Mouse (Mus musculus): ENCODE data around the gene Atp9a.

The Atp9a gene

DNA sequence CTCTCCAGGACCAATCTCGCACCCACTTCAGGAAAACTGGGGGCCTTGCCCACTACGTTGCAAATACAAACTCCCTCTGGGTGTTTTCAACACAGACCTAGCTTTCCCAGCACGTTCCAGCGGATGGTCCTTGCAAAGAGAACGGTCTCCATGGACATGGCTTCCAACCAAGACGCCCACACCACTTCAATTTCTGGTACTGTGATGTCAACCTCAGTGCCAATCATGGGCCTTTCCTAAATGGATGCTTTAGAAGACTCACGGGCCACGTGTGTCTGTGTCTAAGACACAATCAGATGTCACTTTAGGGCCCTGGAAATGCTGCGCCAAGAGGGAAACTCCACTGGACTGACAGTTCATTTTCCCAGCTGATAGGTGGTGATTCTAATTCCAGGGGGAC lies 60.7 kb downstream of the Atp9a start:
- DNase-seq (ENCODE audit: low spot score), result no peak

GRCm38 (mm10) chr2:168679381-168680199 lies 62.6 kb downstream of the Atp9a start:
- DNase-seq (ENCODE audit: low spot score), result no peak

- peak; percentile 74 for DNase-seq (ENCODE audit: low spot score)
Measured at GRCm38 (mm10) chr2:168678662-168679294, 63.4 kb downstream of the Atp9a start.

DNA sequence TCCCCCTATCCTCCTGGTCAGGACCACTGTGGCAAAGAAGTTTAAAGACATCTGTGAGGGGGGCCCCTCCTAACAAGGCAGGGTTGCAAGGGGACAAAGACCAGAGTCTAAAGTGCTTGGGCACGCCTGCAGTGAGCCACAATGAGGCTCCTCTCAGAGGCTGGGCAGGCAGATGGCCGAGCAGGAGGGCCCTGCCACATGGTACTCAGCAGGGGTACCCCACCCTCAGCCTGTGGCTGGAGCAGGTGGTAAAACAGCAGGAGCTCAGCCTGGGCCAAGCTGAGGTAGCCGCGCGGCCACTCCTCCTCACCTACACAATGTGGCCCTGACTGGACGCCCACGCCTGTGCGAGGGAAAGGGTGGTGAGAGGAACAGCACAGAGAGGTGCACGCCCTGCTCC lies 64.6 kb downstream of the Atp9a start:
- DNase-seq (ENCODE audit: low spot score), result no peak

GRCm38 (mm10) chr2:168671724-168672123 lies 70.5 kb downstream of the Atp9a start:
- DNase-seq (ENCODE audit: low spot score), result no peak

- DNase-seq (ENCODE audit: low spot score), result no peak
Measured at GRCm38 (mm10) chr2:168670241-168670640, 72.0 kb downstream of the Atp9a start.

DNA sequence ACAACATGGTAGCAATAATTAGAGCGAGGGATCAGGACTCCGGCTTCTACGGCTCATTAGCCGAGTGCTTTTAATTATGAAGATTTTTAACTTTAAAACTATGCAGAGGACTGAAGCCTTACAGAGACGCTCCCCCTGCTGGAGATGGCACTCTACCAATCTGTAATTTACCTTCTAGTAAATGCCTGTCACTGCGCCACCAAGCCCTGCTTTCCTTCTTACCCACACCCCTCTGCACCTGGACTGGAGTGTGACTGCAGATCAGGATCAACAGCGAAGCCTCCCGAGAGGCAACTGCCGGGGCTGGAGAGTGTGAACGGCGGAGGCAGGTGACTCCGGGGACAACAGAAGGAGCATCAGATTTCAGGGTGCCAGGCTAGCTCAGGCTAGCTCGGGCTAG lies 72.4 kb downstream of the Atp9a start:
- DNase-seq (ENCODE audit: low spot score), result peak; percentile 55

- DNase-seq (ENCODE audit: low spot score), result no peak
Measured at GRCm38 (mm10) chr2:168667745-168668144, 74.5 kb downstream of the Atp9a start.

DNA sequence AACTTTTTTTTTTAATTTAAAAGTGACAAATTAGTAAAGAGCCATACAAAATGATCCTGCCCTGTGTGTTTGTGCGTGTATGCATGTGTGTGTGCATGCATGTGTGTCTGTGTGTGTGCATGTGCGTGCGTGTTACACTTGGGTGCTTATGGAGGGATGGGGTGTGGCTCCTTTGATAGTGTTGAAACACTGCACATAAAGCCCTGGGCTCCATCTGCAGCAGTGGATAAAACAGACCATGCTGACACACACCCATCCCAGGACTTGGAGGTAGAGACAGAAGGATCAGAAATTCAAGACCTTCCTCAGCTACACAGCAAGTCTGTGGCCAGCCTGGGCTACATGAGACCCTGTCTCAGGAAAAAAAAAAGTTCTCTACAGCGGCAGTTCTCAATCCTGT lies 76.5 kb downstream of the Atp9a start:
- DNase-seq (ENCODE audit: low spot score), result no peak

DNA sequence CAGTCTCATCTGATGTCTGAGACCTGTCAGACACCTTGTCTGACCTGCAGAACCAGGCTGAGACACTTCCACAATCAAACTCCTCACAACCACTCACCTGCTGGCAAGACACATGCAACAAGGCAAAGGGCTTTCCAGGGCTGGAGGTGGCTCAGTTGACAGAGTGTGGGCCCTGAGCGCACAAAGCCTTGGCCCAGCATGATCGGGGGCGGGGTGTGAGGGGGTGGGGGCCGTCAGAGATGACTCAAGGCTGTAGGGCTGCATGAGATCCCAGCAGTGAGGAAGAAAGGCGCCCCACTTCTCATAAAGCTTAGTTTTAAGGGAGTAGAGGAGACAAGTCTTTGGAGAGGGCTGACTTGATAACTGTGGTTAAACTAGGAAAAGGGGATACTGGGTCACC lies 78.5 kb downstream of the Atp9a start:
- no peak for DNase-seq (ENCODE audit: low spot score)

GRCm38 (mm10) chr2:168663216-168663615 lies 79.0 kb downstream of the Atp9a start:
- DNase-seq (ENCODE audit: low spot score), result no peak

DNA sequence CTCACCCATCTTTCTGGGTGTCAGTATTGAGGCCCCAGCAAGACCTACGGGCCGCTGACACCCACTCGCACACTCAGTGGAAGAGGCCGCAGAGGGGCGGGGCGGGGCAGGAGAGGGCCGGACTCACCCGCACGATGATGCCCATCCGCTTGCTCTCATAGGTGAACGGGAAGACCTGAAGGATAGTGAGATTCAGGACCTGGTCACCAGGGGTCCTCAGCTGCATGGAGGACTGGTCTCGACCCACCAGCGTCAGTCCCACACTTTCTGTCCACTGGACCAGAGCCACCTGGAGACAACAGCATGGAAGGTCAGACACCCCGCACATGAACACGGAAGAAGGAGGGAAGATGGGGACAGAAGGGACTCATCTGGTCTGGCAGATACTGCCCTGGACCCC lies 80.4 kb downstream of the Atp9a start:
- no peak for DNase-seq (ENCODE audit: low spot score)

GRCm38 (mm10) chr2:168660344-168660743 lies 81.9 kb downstream of the Atp9a start:
- DNase-seq (ENCODE audit: low spot score), result no peak

- no peak for DNase-seq (ENCODE audit: low spot score)
Measured at GRCm38 (mm10) chr2:168658551-168658950, 83.7 kb downstream of the Atp9a start.

GRCm38 (mm10) chr2:168656569-168657308 lies 85.5 kb downstream of the Atp9a start:
- DNase-seq (ENCODE audit: low spot score), result no peak

DNA sequence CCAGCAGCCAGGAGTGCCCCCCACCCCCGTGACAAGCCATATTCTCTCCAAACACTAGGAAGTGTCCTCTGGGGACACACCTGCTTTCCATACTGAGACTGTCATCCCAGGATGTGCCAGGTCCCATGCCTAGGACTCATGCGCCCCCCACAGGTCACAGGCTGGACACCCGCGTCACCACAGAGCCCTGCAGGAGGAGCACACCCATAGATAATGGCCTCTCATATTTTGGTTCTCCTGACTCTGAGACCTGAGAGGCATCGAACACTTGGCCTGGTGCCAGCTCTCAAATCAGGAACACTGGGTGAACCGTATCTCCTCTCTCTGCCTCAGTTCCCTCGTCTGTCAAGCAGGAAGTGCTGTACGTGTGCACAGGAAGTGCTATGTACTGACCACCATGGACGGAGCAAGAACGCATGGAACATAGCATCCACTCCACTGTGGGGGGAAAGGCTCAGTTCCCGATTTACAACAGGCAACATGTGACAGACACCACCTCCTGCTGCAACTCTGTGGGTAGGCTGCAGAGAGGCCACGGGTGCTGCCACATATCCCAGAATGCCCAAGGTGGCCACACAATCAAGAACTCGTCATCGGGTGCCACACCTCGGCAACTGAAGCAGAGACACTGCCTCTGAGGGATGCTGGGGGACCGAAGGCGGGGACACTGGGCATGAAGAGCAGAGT lies 87.1 kb downstream of the Atp9a start:
- no peak for DNase-seq (ENCODE audit: low spot score)

DNA sequence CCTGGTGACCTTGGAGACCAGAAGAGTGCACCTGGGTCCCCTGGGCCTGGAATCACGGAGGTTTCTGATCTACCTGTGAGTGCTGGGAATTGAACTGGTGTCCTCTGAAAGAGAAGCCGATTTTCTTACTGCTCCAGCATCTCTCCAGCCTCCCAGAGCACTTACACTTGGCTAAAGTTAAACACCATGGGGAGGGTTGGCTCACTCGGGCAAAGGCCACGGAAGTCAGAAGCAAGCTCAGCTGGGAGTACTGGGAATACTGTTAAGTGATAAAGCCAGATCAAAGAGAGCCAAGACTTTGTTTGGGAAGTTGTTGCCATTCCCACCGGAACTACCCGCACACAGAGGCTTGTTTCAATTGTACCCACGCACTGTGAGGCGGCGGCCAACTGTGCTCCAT lies 87.7 kb downstream of the Atp9a start:
- no peak for DNase-seq (ENCODE audit: low spot score)

- no peak for DNase-seq (ENCODE audit: low spot score)
Measured at GRCm38 (mm10) chr2:168651757-168652156, 90.5 kb downstream of the Atp9a start.

- no peak for DNase-seq (ENCODE audit: low spot score)
Measured at GRCm38 (mm10) chr2:168648171-168648570, 94.0 kb downstream of the Atp9a start.

DNA sequence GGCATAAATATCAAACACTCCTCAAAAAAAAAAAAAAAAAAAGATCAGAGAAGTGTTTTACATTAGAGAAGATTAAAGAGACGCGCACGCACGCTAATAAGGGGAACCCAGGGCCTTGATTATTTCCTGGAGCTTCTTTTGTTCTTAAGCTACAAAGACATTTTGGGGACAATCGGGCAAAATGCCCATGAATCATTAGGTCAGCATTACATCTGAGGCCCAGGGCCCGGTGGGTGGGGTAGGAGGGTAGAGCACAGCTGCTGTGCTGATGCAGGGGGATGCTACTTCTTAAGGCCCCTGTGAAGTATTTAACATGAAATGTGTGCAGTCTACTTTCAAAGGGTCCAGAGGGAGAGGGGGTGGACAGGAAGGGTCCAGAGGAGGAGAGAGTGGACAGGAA lies 97.4 kb downstream of the Atp9a start:
- DNase-seq (ENCODE audit: low spot score), result no peak

- DNase-seq (ENCODE audit: low spot score), result no peak
Measured at GRCm38 (mm10) chr2:168643524-168644177, 98.6 kb downstream of the Atp9a start.

DNA sequence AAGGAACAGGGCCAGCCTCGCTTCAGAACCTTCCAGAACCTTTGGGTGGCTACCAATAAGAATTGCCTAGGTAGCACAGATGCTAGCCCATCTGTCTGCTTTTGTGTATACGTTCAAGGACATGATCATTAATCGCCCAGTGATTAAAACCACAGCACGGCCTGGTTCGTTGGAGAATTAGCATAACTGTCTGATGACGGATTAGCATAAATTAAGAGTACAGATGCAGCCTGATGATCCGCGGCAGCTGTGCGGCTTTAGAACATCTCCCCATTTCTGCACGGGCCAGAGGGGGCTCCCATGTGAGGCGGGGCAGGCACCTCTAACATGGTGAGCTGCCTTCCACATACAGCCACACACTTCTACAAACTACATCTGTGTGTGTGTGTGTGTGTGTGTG lies 100.0 kb downstream of the Atp9a start:
- DNase-seq (ENCODE audit: low spot score), result no peak
